In the genomic region with DNA sequence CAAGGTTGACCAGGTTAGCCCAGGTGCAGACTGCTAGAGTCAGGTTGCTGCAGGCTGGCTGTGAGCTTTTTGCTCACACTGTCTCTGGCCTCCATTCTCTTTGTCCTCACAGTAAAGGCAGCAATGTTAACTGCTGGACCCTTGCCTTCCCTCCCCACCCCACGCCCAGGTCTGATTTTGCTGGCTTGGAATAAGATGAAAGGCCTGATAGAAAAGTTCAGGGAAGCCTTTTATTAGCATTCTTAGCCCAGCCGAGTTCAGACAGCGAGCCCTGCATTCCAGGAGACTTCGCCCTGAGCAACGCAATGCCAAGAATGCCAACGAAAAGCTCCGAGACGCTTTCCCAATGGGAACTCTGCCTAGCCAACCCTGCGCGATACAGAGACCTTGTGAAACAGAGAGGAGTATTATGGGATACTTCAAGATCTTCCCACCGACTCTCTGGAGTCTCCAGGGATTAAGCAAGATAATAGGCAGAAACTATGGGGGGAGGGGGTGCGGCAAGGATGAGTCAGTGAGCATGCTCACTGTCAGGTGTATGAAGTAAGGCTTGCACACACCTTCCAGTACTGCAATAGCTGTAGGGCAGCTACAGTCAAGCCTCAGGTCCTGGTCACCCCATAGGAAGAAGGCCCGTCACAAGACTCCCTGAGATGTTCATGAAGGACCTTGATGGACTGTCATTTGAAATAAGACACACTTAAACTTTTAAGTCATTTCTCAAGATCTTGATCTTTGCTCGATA, we compare ENCODE assay signal across 7 mouse cellular contexts. TPM values are rescaled to one million over a fixed set of nuclear protein-coding genes. Genes with fewer than 3 reads are reported as not detected.
DNase-seq lines count a peak whose midpoint lies in the region; ATAC-seq and TF ChIP-seq lines count a peak whose summit lies in the region.

No protein-coding gene starts in this region.

- no peak overlapping the region for H3K4me3 ChIP-seq in limb, embryonic 14.5 days (replicated peaks; ENCODE audit: low read length)
- H3K4me3 ChIP-seq in stomach, embryonic 15.5 days (replicated peaks) = no peak overlapping the region

- TF ChIP-seq POLR2A in limb, embryonic 14.5 days (IDR thresholded peaks at IDR 0.05; ENCODE audit: borderline replicate concordance, extremely low read depth, insufficient read depth, insufficient read length) = no peak

- no peak overlapping the region for H3K9ac ChIP-seq in limb, embryonic 14.5 days (ENCODE audit: low read depth, low read length, severe bottlenecking)
- no peak overlapping the region for H3K9ac ChIP-seq in stomach, embryonic 15.5 days

- ATAC-seq in limb, embryonic 14.5 days (ENCODE audit: low FRiP score, low read depth) = peak; percentile 20
- ATAC-seq in stomach, embryonic 15.5 days (ENCODE audit: insufficient read depth, low FRiP score, low read depth) = peak; percentile 19; the same call in 1 of the 2 replicates

- DNase-seq in 3T3-L1 (ENCODE audit: low read depth, low spot score) = peak; percentile 48
- peak; percentile 88 for DNase-seq in ZHBTc4 (ENCODE audit: low read depth, low spot score)
- peak; percentile 25 for DNase-seq in forelimb bud, embryonic 11.5 days (ENCODE audit: low read depth, low spot score)
- DNase-seq in limb, embryonic 14.5 days (ENCODE audit: low spot score) = peak; percentile 70
- no peak for DNase-seq in T-cell, adult 2 months (ENCODE audit: low spot score)
- DNase-seq in left cerebral cortex, adult 11 months (ENCODE audit: low spot score) = no peak

- no peaks in the 10 kb centered on the region for H3K27me3 ChIP-seq in limb, embryonic 14.5 days (ENCODE audit: control insufficient read depth, insufficient read depth, low read length)
- no peaks in the 10 kb centered on the region for H3K27me3 ChIP-seq in stomach, embryonic 15.5 days (replicated peaks)

- WGBS in limb, embryonic 14.5 days = 34% methylated on average over 14 of the region's 14 CpGs
- 56% methylated on average over 14 of the region's 14 CpGs for WGBS in stomach, embryonic 15.5 days

- H3K4me1 ChIP-seq in limb, embryonic 14.5 days (ENCODE audit: control insufficient read depth, insufficient read depth, low read length) = peaks cover 17% of the 10 kb centered on the region
- H3K4me1 ChIP-seq in stomach, embryonic 15.5 days = peaks cover 32% of the 10 kb centered on the region

- no peak overlapping the region for H3K4me2 ChIP-seq in limb, embryonic 14.5 days (replicated peaks; ENCODE audit: low read depth, low read length, severe bottlenecking)
- H3K4me2 ChIP-seq in stomach, embryonic 15.5 days = no peak overlapping the region

- no peaks in the 10 kb centered on the region for H3K9me3 ChIP-seq in limb, embryonic 14.5 days (ENCODE audit: control insufficient read depth, low read length)
- no peaks in the 10 kb centered on the region for H3K9me3 ChIP-seq in stomach, embryonic 15.5 days

- no peaks in the 10 kb centered on the region for H3K36me3 ChIP-seq in limb, embryonic 14.5 days (ENCODE audit: control insufficient read depth, insufficient read depth, low read length)
- H3K36me3 ChIP-seq in stomach, embryonic 15.5 days = no peaks in the 10 kb centered on the region

- 0 out of 2 replicates have a peak overlapping the region, but pooled peaks have one; percentile 22 for H3K27ac ChIP-seq in limb, embryonic 14.5 days (replicated peaks; ENCODE audit: low read depth, low read length)
- peak overlapping the region; percentile 67 for H3K27ac ChIP-seq in stomach, embryonic 15.5 days

RNA-seq across cellular contexts. Expression of gene Afap1l2, which starts 17.5 kb away (rescaled TPM):
- 6.8 and 7.0 TPM in 2 replicates for polyA plus RNA-seq in limb, embryonic 14.5 days (2012; rRNA removed)
- 6.8 and 9.2 TPM in 2 replicates for polyA plus RNA-seq in limb, embryonic 14.5 days (2014; fragmentation: Nextera tagmentation; extraction: Ambion mirVana)
- polyA plus RNA-seq in stomach, embryonic 15.5 days (2015; fragmentation: Nextera tagmentation; extraction: Ambion mirVana) = 21.2 and 21.7 TPM in 2 replicates

Comparison
In these comparisons a context has a peak if more than half of its experiments do, and no peak if none do; other contexts are left out.
1. DNase-seq: peak in 3T3-L1 (single experiment), ZHBTc4 (single experiment), forelimb bud, embryonic 11.5 days (single experiment) and limb, embryonic 14.5 days (single experiment); none in T-cell, adult 2 months (single experiment) and left cerebral cortex, adult 11 months (single experiment).